Mouse (Mus musculus) testis, postnatal 10 days (tissue): ENCODE results near the gene a.
"Not testable (repeated sequence)": the region's sequence is repeated elsewhere in the genome, so short reads cannot be mapped to it uniquely, and the experiment has no call there.

Source experiments
- DNase-seq: peaks from one replicate; pipeline ENCODE4 v3.0.0; 2021; ENCODE audit warnings: low spot score

Gene a

DNA sequence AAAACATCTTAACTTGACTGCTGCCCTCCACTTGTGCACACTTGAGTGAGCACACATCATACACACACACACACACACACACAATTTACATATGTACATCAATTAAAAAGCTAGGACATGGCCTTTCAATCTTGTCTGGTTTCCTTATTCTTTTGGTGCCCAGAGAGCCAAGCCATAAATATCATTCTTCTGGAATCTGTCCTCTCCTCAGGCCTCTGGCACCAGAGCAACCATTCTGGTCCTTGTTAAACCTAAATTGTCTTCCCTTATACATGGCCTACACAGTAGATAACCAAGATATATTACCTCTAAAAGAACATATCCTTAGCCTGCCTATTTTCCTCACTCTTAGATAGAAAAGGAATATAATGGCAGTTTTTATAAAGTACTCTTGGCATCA is 56.9 kb downstream of the a start:
- DNase-seq, result no peak

DNA sequence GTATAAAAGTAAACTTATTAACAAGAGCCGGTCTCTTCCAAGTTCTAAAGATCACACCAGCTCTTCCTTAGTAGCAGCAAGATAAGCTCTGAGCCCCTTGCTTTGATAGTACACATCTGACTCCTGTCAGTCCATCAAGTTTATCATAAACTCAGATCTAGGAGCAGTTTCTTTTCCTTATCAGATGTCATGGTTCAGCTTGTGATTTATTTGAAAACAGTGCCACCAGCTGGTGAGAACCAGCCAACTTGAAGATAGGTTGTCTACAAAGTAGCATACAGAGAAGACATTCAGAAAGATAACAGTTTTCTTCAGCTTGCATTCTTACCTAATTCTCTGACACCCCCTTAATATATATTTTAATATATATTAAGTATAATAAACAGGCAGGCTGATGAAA is 64.2 kb downstream of the a start:
- DNase-seq, result peak; percentile 46

DNA sequence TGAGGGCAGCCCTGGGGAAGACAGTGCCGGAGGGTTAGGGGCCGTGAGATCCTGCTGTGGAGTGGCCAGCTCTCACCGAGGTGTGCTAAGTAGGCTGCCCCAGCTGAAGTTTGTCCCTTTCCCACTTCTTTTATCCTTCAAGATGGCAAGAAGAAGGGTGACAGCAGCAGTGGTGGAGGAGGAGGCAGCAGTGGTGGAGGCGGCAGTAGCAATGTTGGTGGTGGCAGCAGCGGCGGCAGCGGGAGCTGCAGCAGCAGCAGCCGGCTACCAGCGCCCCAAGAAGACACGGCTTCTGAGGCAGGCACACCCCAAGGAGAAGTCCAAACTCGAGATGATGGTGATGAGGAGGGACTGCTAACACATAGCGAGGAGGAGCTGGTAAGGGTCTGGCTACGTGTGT is 72.5 kb downstream of the a start:
- DNase-seq, result no peak

DNA sequence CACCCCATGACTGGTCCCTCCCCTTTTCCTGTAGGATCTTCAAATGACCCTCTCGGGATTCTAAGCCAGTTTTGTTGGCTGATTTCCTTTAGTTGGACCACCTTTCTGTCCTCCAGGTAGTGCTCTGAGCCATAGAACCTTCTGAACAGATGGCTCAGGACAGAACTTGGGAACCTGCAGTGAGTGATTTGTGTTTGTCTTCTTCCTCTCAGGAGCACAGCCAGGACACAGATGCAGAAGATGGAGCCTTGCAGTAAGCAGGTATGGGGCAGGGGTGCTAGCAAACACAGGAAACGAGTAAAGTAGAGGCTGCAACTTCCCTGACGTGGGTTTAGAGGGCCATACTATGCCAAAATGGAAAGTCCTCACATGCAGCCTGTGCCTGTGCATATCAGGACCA is 74.5 kb downstream of the a start:
- DNase-seq, result no peak

DNA sequence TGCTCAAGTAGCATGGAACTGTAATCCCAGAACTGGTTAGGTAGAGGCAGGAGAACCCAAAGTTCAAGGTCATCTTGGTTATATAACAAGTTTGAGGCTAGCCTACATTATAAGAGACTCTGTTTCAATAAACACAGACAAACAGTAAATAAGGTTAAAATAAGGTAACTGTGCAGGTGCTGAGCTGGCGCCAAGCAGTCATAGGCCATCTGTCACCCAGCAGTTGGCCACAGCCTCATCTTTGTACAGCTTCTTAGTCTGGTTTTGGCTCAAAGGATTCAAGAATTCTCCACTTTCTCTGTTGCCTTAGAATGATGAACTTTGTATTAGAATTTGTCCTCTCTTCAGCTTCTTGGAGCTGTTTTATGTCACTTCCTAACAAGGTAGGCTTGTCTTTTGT is 76.9 kb downstream of the a start:
- DNase-seq, result no peak

DNA sequence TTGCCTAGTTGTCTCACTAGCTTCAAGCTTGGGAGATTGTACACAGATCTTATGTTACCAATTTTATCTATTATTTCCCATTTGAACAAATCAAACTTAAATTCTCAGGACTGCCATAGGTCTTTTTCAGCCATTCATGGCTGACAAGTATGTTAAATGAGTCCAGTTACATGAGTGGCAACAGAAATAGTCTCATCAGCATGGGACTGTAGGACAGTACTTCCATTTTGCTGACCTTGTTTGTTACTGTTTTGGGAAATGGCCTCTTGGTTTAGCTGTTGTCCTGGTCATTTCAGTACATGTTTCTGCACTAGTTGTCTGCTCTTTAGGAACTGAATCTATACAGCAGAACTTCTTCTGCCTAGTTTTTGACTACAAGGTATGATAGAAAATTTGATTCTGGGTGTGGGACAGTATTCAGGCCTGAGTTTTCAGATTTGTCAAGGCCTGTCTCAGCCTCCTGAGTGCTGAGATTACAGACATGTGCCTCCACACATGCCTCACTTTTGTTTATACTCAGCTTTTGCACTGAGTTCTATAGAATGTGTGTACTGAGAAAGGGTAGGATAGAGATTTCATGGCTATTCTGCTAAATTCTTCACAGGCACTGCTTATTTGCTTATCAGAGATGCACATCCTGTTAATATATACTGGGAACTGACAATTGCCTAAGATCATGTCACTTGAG is 78.9 kb downstream of the a start:
- DNase-seq, result no peak

DNA sequence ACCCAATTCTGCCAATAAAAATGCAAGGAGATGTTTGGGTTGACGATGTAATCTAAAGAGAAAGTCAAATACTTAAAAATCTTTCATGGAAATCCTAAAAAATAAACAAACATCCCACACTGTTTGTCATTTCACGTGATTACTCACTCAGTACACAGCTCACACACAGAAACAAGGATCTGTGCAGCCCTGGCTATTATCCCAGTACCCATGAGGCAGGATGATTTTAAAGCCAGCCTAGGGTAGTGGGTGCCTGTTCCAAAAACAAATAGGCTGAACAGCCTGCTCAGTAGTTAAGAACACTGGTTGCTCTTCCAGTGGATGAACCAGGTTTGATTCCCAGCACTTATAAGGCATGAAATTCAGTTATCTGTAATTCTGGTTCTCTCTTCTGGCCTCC is 85.4 kb downstream of the a start:
- no peak for DNase-seq

DNA sequence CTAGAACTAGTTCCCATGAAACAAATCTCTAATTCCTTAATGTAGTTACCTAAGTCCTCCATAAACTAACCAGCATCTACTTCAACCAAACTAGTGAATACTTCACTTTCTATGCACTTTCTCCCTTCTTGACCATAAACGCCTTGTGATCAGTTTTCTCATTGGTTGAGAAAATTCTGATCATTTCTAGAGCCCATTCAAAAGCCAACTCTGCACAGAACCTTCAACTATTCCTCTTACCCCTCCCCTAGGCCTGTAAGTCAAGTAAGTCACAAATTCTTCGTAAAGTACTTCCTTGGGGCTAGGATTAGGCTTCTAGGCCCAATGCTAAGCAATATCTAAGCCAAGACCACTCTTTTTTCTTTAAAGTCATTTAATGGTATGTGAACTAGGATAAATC is 100.4 kb downstream of the a start:
- DNase-seq, result no peak

DNA sequence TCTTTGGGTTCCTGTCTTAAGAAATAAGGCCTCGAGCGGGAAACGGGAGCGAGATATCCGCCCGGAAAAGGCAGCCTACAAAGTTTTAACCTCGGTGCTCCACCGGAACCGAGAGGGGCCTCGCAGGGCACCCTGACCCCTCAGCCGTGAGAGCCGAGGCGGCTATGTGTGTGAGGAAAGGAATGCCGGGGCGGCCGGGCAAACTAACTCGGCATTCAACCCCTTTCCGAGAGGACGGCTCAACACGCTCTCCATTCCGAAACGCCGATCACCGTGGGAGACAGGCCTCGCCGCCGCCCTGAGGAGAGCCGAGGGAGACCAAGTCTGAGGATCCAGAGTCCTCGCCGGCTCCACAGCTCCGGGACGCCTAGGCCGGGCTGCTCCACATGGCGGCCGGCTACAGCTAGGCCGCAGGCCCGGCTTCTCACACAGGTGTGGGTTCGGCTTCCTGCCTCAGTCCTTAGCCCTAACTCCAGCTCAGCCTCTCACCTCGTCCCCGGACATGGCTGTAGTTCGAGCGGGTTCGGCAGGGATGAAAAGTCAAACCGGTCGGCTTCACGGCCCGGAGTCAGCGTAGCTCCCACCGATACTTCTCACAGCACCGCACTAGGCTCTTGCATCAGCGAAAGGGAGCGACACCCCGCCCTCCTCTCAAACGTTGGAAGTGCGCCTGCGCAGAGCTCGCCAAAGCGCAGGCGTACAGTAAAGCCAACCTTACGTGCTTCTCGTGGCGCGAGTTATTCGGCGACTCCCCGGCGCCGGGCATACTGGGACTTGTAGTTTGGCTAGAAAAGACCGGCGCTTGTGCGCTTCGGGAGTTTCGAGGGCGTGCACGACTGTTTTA is 101.2 kb downstream of the a start, which contains the start of gene Eif2s2:
TSS of gene Eif2s2 (minus strand) at position 735 of the 844 bp plus-strand sequence.
- DNase-seq, result peak; percentile 95

DNA sequence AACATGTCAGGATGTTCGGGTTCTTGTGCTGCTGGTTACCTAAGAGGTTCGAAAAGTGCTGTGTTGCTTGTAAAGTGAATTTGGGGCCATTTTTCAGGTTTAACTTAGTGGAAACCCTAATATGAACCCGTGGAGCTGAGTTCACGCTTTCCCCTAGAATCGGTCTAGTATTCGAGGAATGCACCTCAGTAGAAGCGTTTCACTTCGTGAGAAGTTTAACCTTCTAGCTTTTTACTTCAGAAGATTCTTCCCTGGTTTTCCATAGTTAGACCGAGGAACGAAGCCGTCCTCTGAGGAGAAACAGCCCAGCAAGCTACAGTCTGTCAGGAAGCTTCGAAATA is 101.8 kb downstream of the a start:
- DNase-seq, result no peak

GRCm38 (mm10) chr2:154893548-154893947 is 102.3 kb downstream of the a start:
- DNase-seq, result no peak

DNA sequence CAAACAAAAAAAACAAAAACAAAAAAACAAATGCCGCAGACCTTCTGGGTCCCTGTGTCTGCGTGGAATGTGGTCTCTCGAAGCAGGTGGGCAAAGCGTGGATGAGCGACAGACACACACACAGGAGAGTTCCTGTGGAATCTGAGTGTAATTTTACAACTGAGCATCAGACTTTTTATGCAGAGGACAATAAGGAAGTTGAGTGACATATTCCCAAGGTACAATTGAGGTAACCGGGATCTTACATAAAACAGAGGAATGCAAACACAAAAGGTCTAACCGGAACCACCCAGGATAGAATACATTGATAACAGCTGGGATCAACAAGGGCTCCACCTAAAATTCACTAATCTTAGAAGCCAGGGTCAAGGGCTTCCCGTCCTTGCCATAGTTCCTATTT is 107.8 kb downstream of the a start:
- not testable (repeated sequence) for DNase-seq

DNA sequence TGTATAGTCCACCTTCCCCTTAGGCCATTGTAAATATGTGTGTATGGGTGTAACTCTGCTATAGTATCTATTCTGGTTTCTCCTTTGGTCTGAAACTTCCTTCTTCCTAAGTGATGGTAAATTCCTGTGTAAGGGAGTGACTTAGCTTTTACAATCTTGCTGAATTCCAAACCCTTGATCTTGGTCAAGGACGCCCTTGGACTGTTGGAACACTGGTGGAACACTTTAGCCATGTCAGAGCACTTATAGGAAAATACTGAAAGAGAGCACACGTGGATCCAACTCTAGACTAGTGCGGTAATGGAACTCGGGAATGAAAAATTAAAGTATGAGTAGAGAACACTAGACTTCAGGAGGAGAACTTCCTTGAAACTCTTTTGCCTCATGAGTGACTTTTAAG is 108.2 kb downstream of the a start:
- not testable (repeated sequence) for DNase-seq

DNA sequence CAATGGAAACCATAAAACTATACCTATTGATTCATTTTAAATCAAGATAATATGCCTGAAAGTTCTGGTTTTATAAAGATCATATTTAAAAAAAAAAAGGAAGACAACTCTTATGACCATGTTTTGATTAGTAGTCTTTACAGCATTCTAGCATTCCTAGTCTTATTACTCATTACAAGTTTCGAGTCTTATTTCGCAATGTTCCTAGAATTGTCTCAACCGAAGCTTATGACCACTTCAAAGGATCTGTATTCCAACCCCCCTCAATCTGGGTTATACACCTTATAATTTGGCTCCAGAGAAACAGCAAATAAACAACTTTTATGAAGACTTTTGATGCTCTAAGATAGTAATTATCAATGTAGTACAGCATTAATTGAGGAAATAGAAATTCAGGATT is 110.9 kb downstream of the a start:
- DNase-seq, result no peak

- no peak for DNase-seq
Observed at GRCm38 (mm10) chr2:154905796-154906195, 114.6 kb downstream of the a start.

DNA sequence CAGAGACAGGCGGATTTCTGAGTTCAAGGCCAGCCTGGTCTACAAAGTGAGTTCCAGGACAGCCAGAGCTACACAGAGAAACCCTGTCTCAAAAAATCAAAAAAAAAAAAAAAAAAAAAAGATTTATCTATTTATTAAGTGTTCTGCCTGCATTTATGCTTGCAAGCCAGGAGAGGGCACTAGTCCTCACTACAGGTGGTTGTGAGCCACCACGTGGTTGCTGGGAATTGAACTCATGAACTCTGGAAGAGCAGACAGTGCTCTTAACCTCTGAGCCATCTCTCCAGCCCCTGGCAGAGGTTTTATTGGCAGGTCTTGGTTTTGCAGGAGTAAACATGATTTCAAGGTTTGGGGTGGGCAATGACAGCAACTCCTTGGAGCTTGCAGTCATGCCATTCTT is 117.0 kb downstream of the a start:
- DNase-seq, result not testable (repeated sequence)

- DNase-seq, result no peak
Observed at GRCm38 (mm10) chr2:154909789-154910188, 118.6 kb downstream of the a start.

- DNase-seq, result no peak
Observed at GRCm38 (mm10) chr2:154915922-154916541, 124.8 kb downstream of the a start.

GRCm38 (mm10) chr2:154916547-154916946 is 125.3 kb downstream of the a start:
- no peak for DNase-seq

GRCm38 (mm10) chr2:154917866-154918641 is 126.9 kb downstream of the a start:
- no peak for DNase-seq

DNA sequence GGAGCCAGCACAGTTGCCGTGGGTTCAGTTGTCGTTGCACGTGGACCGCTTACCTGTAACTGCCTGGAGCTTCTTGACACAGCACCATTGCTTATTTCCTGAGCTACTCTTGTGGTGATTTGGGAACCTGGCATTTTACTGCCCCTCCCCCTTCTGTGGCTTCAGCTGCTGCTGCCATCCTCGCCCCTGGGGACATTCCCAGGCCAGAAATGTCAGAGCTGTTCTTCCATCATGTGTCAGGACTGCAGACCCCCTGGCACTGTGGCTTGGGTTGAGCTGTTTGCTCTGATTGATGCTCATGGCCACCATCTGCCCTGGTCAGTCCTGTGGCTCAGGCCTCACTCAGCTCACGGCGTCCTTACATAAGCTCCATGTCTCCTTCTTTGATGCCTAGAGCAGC is 129.7 kb downstream of the a start:
- DNase-seq, result no peak

DNA sequence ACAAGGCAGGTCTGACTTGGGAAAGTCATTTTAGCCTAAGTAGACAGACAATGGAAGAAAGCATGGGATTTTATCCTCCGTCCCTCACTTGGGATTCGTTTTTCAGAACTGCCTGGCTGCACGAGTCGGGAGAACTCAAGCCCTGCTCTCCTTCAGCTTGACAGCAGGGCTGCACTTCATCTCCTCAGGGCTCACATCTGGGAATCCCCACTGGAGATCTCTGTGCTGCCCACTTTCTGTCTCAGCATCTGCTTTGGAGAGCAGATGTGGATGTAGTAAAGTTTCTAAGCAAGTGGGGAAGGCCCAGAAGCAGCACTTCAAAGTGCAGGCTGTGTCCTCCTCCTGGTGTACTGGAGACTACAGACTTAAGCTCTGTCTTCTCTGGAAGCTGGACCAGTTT is 130.9 kb downstream of the a start:
- DNase-seq, result not testable (repeated sequence)
